Mouse (Mus musculus) cerebellum, adult 2 months (tissue): ENCODE data around the gene Prkar2b.

ENCODE experiments used
- CTCF ChIP-seq: fragments of 200-500 bp; IDR thresholded peaks from 2 replicates; pipeline ENCODE4 v1.5.1; 2011; ENCODE audit warnings: low read depth, mild to moderate bottlenecking, control low read depth, low read length, moderate library complexity, borderline replicate concordance; ENCODE audit not compliant: insufficient read depth
- POLR2A ChIP-seq: fragments of 200-500 bp; IDR thresholded peaks from 2 replicates; pipeline ENCODE4 v1.6.1; 2011; ENCODE audit warnings: low read length, control low read depth, borderline replicate concordance; ENCODE audit not compliant: insufficient read depth

DNA sequence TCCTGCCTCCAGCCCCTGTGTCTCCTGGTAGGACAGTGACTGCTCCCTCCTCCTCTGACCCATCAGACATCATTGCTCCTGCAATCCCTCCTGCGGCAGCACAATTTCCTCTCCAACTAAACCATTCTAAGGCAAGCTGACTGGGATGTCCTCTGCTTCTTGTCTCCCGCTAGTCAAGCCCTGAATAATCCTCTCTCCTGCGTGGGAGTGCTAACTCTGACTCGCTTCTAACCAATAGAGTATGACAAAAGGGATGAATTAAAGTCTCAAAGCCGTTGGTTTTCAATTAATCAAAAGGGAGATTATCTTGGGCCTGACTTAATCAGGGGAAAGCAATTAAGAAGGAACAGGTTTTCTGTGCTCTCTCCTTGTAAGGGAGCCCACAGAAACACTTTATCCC is 4.9 kb upstream of the Prkar2b start:
- no peak for TF ChIP-seq CTCF
- TF ChIP-seq POLR2A: no peak
